Mouse (Mus musculus) kidney, embryonic 16.5 days (tissue): ENCODE measurements around the gene Pold4. TPM values are rescaled to one million over a fixed set of nuclear protein-coding genes. Genes with fewer than 3 reads are reported as not detected.

Experiments used
- ATAC-seq: fragments of 200-750 bp; cut with Nextera tagmentation; 2 replicates; pipeline ENCODE4 v1.8.0; 2017; ENCODE audit warnings: moderate TSS enrichment; ENCODE audit not compliant: low FRiP score, low TSS enrichment
- H3K27ac ChIP-seq: fragments of 300-500 bp; sonication (generic); 2 replicates; pipeline ENCODE4 v1.5.1; 2014; ENCODE audit warnings: low read length
- H3K27me3 ChIP-seq: fragments of 300-500 bp; sonication (generic); 2 replicates; pipeline ENCODE4 v1.6.1; 2014; ENCODE audit warnings: low read length, control low read depth, mixed read lengths; ENCODE audit not compliant: insufficient read depth
- H3K36me3 ChIP-seq: fragments of 300-500 bp; sonication (generic); 2 replicates; pipeline ENCODE4 v1.6.1; 2014; ENCODE audit warnings: low read length, control low read depth, mixed read lengths; ENCODE audit not compliant: insufficient read depth
- H3K4me1 ChIP-seq: fragments of 300-500 bp; sonication (generic); 2 replicates; pipeline ENCODE4 v1.6.1; 2014; ENCODE audit warnings: low read length, control low read depth, mixed read lengths; ENCODE audit not compliant: insufficient read depth
- H3K4me2 ChIP-seq: fragments of 300-500 bp; sonication (generic); replicated peaks from 2 replicates; pipeline ENCODE4 v1.6.1; 2014; ENCODE audit warnings: low read depth, low read length
- H3K4me3 ChIP-seq: fragments of 300-500 bp; sonication (generic); 2 replicates; pipeline ENCODE4 v1.5.1; 2014; ENCODE audit warnings: mild to moderate bottlenecking, low read length
- H3K9ac ChIP-seq: fragments of 300-500 bp; sonication (generic); replicated peaks from 2 replicates; pipeline ENCODE4 v1.6.1; 2014; ENCODE audit warnings: low read length
- H3K9me3 ChIP-seq: fragments of 300-500 bp; sonication (generic); 2 replicates; pipeline ENCODE4 v1.6.1; 2016; ENCODE audit warnings: low read length, control low read depth
- WGBS: fragments of 180-500 bp; shearing (Covaris S2); extraction: QIAGEN DNeasy Blood & Tissue Kit; methylation state at CpG from one replicate; pipeline ENCODE4 v1.1.7; 2014; 5-methylcytosine and 5-hydroxymethylcytosine counted together
- polyA plus RNA-seq: library from polyadenylated mRNA; unstranded; fragments of >200 nt; fragmentation: Nextera tagmentation; extraction: Ambion mirVana; gene quantifications from 2 replicates; pipeline ENCODE4 v1.2.1, GENCODE M21; 2015

Pold4 gene
- polyA plus RNA-seq, 1 experiment from 2014 or later = 34.2 TPM

GRCm38 (mm10) chr19:4203604-4204326 lies 27.9 kb upstream of the Pold4 start:
- peaks cover 3% of the 10 kb centered on the region; the same call in 1 of the 2 replicates for H3K27me3 ChIP-seq
- no peak overlapping the region for H3K9ac ChIP-seq
- H3K4me2 ChIP-seq = no peak overlapping the region
- ATAC-seq = no peak
- 0 out of 2 replicates have a peak overlapping the region, but pooled peaks have one; percentile 31 for H3K27ac ChIP-seq
- H3K4me1 ChIP-seq = peaks cover 22% of the 10 kb centered on the region
- H3K4me3 ChIP-seq = no peak overlapping the region
- 0 out of 2 replicates have a peak, but pooled peaks cover 3% of the 10 kb centered on the region for H3K36me3 ChIP-seq
- WGBS = 66% methylated on average over 13 of the region's 13 CpGs
- no peaks in the 10 kb centered on the region for H3K9me3 ChIP-seq

DNA sequence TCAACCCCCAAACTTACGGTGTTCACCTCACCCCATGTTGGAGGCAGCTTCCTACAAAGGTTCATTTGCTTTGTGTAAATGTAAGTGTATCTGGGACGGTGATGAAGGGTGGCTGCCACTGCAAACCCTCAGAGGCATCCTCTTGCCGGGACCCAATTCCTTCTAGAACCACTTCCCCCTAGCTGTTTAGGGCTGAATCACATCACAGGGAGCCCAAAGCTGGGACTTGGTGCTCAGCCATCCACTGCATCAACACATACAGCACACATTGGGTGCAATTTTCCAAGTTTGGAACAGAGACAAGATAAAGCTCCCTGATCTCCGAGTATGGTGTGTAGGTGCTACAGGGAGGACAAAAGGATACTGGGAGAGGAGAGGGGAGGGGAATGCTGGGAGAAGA lies 26.8 kb upstream of the Pold4 start:
- Histone ChIP-seq H3K9me3 (no peaks in the 10 kb centered on the region), H3K27ac (no peak overlapping the region), H3K4me3 (no peak overlapping the region), H3K27me3 (peaks cover 3% of the 10 kb centered on the region; the same call in 1 of the 2 replicates), H3K9ac (no peak overlapping the region), H3K36me3 (0 out of 2 replicates have a peak, but pooled peaks cover 3% of the 10 kb centered on the region), H3K4me2 (no peak overlapping the region), H3K4me1 (peaks cover 22% of the 10 kb centered on the region)
- no peak for ATAC-seq
- WGBS = 61% methylated on average over 4 of the region's 4 CpGs

GRCm38 (mm10) chr19:4206971-4207370 lies 24.7 kb upstream of the Pold4 start:
- ATAC-seq = peak; percentile 78
- Histone ChIP-seq H3K4me1 (peaks cover 16% of the 10 kb centered on the region), H3K4me3 (no peak overlapping the region), H3K4me2 (no peak overlapping the region), H3K36me3 (no peaks in the 10 kb centered on the region), H3K27me3 (peaks cover 3% of the 10 kb centered on the region; the same call in 1 of the 2 replicates), H3K9ac (no peak overlapping the region), H3K27ac (no peak overlapping the region), H3K9me3 (no peaks in the 10 kb centered on the region)
- WGBS = 2% methylated on average over 2 of the region's 2 CpGs

DNA sequence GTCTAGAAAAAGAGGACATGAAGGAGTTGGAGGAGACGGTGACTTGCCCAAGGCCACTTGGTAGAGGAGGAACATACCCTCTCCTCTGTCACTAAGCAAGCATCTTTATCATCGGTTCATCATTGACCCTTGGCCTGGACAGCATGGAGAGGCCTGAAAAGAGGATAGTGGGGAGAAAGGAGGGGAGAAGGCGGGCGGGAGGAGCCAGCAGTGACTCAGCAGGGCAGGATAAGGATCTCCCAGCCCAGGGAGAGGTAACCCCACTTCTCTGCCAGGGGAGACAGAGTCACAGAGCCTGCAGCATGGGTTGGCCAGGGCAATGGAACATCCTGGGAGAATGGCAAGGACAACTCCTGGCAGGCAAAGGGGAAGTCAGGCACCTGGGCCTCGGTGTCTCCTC lies 23.1 kb upstream of the Pold4 start:
- ATAC-seq = no peak
- Histone ChIP-seq H3K9me3 (no peaks in the 10 kb centered on the region), H3K27ac (no peak overlapping the region), H3K4me1 (peaks cover 23% of the 10 kb centered on the region), H3K4me3 (no peak overlapping the region), H3K36me3 (no peaks in the 10 kb centered on the region), H3K9ac (no peak overlapping the region), H3K27me3 (peaks cover 3% of the 10 kb centered on the region; the same call in 1 of the 2 replicates), H3K4me2 (no peak overlapping the region)
- 77% methylated on average over 5 of the region's 5 CpGs for WGBS

GRCm38 (mm10) chr19:4211891-4212588 lies 19.7 kb upstream of the Pold4 start:
- H3K27me3 ChIP-seq = no peaks in the 10 kb centered on the region
- 0 out of 2 replicates have a peak overlapping the region, but pooled peaks have one; percentile 10 for H3K4me2 ChIP-seq
- H3K36me3 ChIP-seq = no peaks in the 10 kb centered on the region
- no peak overlapping the region for H3K27ac ChIP-seq
- H3K4me3 ChIP-seq = no peak overlapping the region
- WGBS = 46% methylated on average over 4 of the region's 4 CpGs
- no peaks in the 10 kb centered on the region for H3K9me3 ChIP-seq
- peaks cover 44% of the 10 kb centered on the region for H3K4me1 ChIP-seq
- H3K9ac ChIP-seq = no peak overlapping the region
- ATAC-seq = no peak

- 9% methylated on average over 9 of the region's 9 CpGs for WGBS
- Histone ChIP-seq H3K9ac (peak overlapping the region; percentile 98), H3K4me3 (peak overlapping the region; percentile 83), H3K9me3 (no peaks in the 10 kb centered on the region), H3K36me3 (no peaks in the 10 kb centered on the region), H3K4me1 (peaks cover 55% of the 10 kb centered on the region), H3K4me2 (peak overlapping the region; percentile 91), H3K27me3 (no peaks in the 10 kb centered on the region), H3K27ac (peak overlapping the region; percentile 97)
- ATAC-seq = peak; percentile 46
Measured at GRCm38 (mm10) chr19:4213524-4213974, 18.1 kb upstream of the Pold4 start.

DNA sequence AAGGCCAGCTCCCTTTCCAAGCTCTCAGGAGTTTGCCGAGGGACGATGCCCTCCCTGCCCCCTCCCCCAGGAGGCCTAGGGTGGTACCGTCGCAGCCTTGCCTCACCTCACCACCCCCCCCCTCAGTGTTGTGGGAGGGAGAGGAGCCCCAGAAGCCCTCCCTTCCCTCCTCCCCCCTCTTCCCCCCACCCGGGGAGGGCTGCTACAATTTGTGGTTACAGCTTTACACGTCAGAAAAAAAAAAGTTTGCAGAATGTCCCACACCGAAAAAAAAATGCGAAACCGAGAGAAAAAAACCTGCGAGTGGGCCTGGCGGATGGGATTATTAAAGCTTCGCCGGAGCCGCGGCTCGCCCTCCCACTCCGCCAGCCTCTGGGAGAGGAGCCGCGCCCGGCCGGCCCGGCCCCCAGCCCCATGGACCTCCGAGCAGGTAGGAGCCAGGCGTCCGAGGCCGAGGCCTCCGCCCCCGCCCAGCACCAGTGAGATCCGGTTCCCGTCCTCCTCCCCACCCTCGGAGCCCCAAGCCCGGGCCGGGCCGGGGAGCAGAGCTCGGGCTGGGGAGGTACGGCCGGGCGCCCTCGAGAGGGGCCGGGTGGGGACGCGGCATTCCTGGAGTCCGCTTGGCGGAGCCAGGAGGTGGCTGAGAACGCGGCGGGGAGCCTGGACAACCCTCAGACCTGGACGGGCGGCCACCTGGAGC lies 17.5 kb upstream of the Pold4 start, which contains the start of the genes Clcf1 and AC109138.7:
Clcf1 (plus strand) TSS at position 168 of the 700 bp plus-strand sequence.
AC109138.7 (plus strand) TSS at position 287 of the 700 bp plus-strand sequence.
- Histone ChIP-seq H3K36me3 (no peaks in the 10 kb centered on the region), H3K9ac (peak within 1 kb of the TSS; percentile 98), H3K27ac (peak within 1 kb of the TSS; percentile 97), H3K27me3 (no peaks in the 10 kb centered on the region), H3K4me1 (peaks cover 55% of the 10 kb centered on the region), H3K4me2 (peak within 1 kb of the TSS; percentile 91), H3K4me3 (peak within 1 kb of the TSS; percentile 83), H3K9me3 (no peaks in the 10 kb centered on the region)
- ATAC-seq = peak; percentile 60
- WGBS = under 1% methylated on average over 47 of the region's 49 CpGs

- Histone ChIP-seq H3K27me3 (no peaks in the 10 kb centered on the region), H3K36me3 (no peaks in the 10 kb centered on the region), H3K9ac (peak overlapping the region; percentile 98), H3K4me1 (peaks cover 56% of the 10 kb centered on the region), H3K4me3 (peak overlapping the region; percentile 83), H3K9me3 (no peaks in the 10 kb centered on the region), H3K27ac (peak overlapping the region; percentile 97), H3K4me2 (peak overlapping the region; percentile 91)
- WGBS = under 1% methylated on average over 43 of the region's 81 CpGs
- peak; percentile 28 for ATAC-seq
Measured at GRCm38 (mm10) chr19:4214771-4215450, 16.8 kb upstream of the Pold4 start.

DNA sequence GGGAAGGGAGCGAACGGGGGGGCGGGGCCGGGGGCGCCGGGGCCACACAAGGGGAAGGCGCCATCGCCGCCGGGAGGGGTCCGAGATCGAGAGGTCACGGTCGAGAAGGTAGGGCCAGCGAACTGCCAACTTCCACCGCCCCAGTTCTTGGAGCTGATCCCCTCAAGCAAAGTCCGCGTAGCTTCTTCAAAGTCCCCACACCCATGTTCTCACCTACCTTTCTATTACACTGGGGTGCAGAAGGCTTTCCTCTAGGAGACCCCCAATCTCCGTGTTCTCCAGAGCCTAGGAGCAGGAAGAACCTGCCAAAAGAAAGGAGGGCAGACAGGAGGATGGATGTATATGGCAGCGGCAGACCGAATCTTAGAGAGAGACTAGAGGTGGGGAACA lies 16.3 kb upstream of the Pold4 start:
- Histone ChIP-seq H3K4me2 (peak overlapping the region; percentile 91), H3K4me3 (peak overlapping the region; percentile 83), H3K9me3 (no peaks in the 10 kb centered on the region), H3K9ac (peak overlapping the region; percentile 98), H3K36me3 (no peaks in the 10 kb centered on the region), H3K27ac (peak overlapping the region; percentile 97), H3K27me3 (no peaks in the 10 kb centered on the region), H3K4me1 (peaks cover 62% of the 10 kb centered on the region)
- 3% methylated on average over 18 of the region's 21 CpGs for WGBS
- 0 out of 2 replicates have a peak, but pooled peaks have one; percentile 0 for ATAC-seq
